Mouse (Mus musculus) kidney, postnatal 36 days (tissue): ENCODE measurements around the gene Papolb.

Experiments
- DNase-seq, 2 experiments: peaks; one replicate each; pipeline ENCODE4 v3.0.0; 2021 to 2022; ENCODE audit warnings: mixed read lengths in 2 of 2

Gene Papolb

DNA sequence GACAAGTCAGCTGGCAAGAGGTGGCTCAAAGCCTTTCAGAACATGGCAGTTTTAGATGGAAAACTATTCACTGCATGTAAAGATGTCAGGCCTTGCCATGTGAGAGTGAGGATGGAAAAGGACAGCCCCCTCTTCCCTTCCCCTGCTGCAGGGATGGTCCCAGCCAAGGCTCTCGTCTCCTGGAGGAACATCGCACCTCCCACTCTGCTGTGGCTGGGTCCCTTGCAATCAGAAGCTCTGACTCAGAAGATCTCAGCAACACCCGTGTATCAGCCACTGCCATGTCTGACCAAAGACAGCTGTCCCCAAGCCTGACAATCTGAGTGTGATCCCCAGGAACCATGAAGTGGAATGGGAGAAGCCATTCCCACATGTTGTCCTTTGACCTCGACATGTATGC, 17.8 kb downstream of the Papolb start:
- DNase-seq = no peak

DNA sequence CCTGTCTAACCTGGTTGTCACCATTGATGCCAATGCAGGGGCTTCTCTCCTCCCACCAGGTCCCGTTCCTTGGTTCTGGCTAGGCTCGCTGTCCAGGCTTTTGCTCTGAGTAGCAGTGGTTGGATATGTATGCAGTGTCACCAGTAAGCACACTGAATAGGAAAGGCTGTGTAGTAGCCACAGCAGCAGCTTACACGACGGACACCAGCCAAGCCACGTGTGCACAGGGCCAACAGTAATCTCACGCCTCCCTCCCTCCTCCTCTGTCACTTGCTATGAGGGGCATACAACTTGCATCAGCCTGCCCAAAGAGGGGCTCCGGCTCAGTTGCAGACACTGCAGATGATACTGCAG, 19.8 kb downstream of the Papolb start:
- DNase-seq = no peak

DNA sequence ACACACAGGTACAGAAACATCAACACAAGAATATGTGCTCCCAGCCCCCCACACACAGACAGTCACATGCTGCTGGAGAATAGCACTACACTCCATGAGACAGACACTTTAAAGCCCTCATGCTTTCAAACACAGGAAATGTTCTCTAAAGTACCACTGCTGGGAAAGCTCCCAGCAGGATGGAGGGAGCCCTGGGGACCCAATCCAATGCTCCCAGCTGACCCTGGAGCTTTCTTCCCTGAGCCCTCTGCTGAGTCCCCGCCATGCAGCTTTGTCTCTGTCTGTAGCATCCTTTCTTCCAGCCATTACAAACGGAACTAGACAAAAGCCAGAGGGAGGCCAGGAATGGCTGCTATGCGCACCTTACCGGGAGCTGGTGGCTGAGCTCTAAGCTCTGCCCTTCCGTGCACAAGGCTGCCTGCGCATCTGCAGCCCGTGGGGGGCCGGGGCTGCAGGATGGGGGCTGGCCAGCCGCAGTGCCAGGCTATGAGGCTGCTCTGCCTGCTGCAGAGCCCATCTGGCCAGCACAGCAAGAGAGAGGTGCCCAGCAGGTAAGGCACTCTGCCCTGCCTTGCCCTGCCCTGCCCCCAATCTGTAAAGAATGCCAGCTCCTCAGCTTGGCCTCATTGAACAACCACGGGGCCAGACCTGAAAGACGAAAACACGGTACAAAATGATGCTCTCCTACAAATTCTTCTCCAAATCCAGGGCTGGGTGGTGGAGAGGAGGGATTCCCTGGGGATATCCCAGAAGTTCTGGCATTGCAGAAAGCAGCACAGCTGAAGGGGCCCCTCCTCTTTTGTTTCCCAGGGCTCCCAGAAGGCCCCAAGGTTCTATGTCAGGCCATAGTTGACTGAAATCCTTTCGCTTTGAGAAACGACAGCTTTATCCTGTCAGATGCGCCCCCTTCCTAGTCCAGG, 20.5 kb downstream of the Papolb start:
- peak in 1 of 2 experiments; percentile 16 for DNase-seq

DNA sequence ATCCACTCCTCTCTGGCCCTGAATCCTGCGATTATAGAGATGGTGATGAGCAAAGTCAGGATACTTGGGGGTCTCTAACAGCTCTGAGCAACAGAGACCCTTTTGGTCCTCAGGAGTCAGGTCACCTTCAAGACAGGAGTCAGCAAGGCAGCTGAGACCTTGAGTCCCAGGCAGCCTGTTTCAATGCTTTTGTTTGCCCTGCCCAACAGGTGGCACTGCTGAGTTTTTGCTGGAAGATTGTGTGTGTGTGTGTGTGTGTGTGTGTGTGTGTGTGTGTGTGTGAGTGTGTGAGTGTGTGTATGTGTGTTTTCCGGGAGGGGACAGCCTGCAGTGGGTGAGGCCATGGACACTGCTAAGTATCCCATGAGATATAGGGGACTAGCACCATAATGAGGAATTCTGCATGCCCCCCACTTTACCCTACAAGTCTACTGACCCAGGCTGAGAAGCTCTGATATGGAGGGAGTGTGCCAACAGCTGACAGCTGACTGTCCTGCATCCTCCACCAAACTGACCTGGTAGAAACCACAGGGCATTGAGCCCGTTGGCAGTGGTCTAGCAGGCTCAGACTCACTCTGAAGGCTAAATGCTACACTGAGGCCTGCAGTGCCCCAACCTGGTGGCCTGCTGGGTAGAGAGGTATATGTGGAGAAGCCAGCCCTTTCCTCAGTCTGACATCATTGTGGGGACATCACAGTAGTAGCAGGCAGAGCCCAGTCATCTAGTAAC, 24.0 kb downstream of the Papolb start:
- DNase-seq = peak in 1 of 2 experiments; percentile 56

DNA sequence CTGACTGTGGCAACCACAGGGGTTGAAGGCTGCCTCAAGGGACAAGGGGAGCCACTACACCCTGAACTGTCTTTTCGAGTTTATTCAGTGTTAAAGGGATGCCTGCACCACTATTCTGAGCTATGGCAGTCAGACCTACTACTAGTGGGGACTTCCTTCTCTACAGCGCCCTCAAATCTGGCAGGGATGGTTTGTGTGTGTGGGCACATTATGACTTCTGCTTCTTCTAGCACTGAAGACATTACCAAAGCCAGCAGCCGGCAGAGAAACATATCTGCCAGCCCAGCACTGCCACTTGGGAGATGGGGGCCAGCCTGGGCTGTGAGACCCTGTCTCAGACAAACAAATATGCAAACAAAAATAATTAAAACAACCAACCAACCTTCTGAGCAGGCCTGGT, 25.7 kb downstream of the Papolb start:
- no peak for DNase-seq

DNA sequence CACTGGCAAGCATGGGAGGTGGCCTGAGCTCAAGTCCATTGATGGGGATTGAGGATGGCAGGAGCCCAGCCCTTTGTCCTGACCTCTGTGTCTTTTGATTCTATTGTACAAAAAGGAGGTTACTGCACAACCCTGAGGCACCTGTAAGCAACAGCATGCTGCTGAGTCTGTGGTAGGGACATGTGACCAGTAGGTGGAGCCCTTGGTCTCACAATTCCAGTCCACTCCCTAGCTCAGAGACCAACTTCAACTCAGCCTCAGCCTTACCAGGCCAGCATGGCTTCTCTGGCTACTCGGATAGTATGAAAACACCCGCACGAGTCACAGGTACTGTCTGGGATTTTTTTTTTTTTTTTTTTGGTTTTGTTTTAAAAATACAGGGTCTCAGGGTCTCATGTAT, 27.5 kb downstream of the Papolb start:
- peak; percentile 85 to 87 for DNase-seq

DNA sequence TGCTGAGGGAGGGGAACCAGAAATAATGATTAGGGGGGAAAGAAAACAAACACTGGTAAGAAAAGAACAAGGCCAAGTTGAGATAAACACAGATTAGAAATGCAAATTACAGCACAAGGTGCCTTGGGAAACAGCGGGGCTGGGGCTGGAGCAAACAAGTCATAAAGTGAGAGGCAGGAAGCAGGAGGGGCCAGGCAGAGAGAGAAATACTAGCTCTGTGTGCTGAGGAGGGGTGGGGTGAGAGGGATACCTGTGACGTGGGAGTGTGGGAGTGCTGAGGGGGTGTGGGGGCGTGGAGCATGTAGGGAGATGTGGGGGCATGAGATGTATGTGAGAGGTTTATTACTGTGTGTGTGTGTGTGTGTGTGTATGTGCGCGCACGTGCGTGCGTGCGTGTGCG, 29.0 kb downstream of the Papolb start:
- DNase-seq = peak in 1 of 2 experiments; percentile 4

DNA sequence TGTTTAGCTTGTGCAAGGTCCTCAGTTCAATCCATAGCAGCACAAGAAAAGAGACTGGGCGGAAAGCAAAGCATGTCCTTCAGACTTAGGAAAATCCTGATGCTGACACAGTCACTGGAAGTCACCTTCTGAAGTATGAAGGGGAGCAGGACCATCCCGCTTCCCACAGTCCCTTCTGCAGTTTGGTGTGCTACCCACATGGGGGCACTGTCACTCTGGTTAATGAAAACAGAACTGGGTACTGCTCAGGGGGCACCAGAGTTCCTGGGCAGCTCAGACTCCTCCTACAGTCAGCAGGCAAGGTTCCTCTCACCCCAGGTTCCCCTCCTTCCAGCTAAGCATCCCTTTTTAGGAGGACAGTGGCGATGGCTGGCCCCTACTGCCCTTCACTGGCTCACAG, 30.9 kb downstream of the Papolb start:
- DNase-seq = peak in 1 of 2 experiments; percentile 48

DNA sequence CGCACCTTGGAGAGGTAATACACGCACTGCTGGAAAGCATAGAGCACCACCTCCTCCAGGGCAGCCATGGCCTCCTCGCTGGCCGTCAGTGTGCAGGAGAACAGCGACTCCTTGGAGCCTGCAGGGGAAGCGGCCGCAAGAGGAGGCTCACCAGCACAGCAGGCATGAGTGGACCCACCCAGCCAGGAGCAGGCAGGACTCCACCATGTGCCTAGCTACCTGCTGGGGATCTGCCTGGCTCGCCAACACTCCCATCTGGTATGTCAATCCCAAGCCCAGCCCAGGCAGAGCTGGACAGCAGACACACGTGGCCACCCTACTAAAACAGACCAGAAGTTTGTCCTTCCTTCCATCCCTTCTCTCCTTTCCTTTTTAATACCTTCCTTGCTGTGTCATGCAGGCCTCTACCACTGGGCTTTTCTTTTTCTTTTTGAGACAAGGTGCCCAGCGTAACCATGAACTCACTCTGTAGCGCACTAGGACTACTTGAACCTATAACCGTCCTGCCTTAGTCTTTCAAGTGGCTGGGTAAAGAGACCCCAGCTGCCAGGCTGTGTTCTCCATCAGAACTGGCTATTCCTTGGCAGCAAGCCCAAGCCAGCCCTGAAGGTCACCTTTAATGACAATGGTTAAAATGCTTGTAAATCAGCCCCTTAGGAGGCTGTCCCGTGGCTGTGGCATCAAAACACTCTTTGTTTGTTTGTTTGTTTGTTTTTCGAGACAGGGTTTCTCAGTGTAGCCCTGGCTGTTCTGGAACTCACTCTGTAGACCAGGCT, 34.4 kb downstream of the Papolb start:
- no peak for DNase-seq

DNA sequence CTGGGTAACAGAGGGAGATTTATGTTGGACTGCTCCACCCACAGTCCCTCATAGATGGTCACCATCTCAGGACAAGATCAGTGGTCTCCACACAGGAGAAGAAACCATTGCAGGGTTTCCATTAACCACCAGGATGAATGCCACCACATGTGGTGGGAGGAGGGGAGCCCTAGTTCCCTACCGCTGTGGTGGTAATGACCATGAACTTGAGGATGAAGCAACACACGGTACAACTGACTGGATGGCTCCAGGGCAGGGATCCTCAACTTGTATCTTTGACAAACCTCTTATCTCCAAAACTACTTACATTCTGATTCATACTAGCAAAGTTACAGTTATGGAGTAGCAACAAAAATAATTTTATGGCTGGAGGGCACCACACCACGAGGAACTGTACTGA, 36.6 kb downstream of the Papolb start:
- DNase-seq = no peak

DNA sequence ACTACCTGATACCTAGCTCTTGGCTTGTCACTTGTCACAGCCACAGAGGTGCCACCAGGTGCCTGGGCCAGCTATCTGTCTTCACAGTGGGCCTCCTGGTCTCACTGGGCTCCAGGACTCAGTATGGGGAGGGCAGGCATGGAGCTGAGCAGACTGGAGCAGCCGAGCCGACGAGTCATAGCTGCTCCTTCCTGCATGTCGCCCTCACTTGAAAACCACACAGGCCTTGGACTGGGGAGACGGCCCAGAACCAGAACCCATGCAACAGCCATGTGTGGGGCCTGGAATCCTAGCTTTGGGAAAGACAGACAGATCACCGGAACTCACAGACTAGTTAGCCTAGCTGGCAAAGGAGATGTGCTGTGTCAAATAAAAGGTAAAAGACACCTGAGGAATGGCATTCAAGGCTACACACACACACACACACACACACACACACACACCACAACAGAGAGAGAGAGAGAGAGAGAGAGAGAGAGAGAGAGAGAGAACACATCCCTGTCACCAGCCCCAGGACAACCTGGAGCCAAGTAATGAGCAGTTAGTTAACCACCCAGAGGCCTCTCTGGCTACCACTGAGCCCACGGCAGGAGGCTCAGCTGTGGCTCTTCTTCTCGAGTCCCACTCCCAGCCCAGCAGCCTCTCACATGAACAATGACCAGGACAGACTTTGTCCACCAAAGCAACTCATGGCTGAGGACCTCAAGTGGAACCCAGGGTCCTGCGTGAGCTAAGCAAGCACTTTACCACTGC, 39.7 kb downstream of the Papolb start:
- no peak for DNase-seq

DNA sequence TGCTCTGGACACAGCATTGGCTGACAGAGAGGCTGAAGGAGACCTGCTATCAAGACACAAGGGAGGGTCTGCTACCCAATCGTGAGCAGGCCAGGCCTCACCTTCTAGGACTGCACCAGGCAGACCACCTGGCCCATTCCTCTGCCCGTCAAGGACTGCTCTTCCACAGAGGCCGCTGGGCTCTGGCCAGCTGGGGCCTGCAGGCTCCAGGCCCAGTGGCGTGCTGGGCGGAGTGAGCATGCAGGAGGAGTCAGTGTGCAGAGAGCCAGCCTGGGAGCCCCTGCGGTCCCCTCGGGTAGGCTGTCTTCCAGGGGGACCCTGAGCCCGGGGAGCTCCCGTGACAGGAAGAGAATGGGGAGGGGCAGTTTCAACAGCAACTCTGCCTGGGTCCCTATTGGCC, 43.2 kb downstream of the Papolb start:
- DNase-seq = no peak

DNA sequence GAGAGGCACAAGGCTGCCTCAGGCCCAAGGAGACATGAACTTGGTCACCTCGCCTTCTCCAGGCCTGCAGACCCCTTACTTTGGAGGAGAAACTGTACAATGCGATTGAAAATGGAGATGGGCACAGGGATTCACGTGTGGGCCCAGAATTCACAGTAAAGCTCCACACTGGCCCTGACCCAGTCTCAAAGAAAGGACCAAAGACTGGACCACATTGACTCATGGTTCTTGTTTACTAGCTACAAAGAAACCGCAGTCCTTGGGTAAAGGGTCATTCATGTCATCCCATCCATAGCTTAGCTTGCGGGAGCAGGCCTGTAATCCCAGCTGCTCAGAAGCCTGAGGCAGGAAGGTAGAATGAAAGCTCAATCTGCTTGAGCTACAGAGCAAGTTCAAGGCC, 46.3 kb downstream of the Papolb start:
- no peak for DNase-seq

DNA sequence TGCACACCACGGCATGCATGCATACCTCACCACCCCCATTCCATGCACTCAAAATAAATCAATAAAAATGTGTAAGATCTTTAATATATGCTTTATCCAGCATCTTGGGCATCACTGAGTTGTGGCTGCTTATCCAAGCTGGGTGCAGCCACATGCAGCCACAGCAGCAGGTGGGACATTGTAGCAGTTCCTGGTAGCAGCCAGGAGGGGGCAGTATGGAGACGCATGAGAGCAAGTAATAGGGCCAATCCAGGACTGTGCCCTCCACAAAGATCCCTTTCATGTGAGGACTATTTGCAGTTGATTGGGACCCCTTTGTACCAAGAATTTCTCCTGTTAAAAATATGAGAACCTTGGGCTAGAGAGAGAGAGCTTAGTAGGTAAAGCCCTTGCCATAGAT, 47.4 kb downstream of the Papolb start:
- peak in 1 of 2 experiments; percentile 57 for DNase-seq

DNA sequence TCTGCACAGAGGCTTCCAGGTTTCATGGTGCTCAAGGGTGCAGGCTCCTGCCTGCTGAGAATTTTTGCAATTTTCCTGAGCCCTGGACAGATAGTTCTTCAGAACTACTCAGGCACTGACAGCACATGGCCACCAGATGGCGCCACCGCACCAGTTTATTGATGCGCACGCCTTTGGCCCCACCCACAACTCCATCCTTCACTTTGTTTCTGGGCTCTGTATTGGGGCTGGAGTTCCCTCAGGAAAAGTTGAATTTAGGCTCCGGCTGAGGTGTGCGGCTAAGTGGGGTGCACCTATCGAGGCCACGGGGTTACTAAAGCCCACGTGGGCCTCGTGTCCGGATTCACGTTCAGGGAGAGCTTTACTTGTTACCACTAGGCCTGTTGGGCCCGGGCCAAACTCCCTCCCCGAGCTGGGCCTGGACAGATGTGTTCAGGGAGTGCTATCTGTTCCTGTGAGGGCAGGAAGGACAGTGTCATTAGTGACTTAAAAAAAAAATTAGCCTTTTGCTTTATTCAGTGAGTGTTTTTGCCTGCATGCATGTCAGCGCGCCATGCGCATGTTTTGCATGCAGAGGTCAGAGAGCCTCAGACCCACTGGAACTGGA, 50.9 kb downstream of the Papolb start:
- DNase-seq = peak; percentile 76 to 93

DNA sequence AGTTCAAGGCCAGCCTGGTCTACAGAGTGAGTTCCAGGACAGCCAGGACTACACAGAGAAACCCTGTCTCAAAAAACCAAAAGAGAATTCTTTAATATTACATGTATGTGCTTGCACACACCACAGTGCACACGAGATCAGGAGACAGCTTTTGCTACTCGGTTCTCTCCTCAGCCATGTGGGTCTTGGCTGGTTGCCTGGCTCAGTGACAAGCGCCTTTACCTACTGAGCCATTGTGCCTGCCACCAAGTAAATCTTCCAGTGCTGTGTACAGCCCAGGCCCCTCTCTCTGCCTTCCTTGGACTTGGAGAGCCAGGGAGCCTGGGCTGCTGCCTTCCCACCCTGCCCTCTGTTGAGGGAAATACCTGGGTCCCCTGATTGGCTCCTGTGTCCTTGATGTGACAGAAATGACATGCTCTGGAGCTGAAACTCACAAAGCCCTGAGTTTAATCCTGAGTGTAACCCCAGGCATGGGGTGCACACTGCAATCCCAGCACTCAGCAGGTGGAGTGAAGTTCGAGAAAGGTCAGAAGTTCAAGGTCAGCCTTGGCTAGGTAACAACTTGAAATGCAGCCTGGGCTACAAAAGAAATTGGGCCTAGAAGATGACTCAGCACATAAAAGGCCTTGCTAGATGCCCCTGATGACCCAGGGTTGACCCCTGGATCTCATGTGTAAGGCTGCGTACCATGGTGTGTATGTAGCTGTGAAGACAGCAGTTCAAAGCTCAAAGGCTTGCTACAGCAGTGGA, 51.8 kb downstream of the Papolb start:
- DNase-seq = no peak

DNA sequence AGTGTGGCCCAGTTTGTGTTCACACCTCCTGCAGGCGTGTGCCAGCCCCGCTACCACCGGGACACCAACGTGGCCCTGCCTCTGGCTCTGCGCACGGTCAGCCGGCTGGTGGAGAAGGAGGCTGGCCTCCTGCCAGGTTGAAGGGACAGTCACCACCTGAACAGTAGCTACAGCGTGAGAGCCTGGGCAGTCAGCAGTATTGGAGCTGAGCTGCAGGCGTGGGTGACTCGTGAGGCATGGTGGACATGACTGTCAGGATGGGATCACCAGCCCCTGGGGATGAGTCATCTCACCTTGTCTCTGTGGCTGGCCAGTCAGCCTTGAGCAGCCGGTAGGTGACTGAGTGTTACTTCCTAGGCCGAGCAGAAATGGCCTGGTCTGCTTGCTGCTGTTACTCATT, 52.5 kb downstream of the Papolb start:
- peak in 1 of 2 experiments; percentile 50 for DNase-seq
